Mouse (Mus musculus) kidney, adult 2 months (tissue): ENCODE results near the gene Sp9. TPM values are rescaled to one million over a fixed set of nuclear protein-coding genes. Genes with fewer than 3 reads are reported as not detected.

ENCODE experiments used
- DNase-seq: peaks from one replicate; pipeline ENCODE4 v3.0.0; 2021
- H3K27ac ChIP-seq: fragments of 200-500 bp; 2 replicates; pipeline ENCODE4 v1.5.1; 2012; ENCODE audit warnings: low read depth, low read length, control low read depth, inconsistent platforms; ENCODE audit not compliant: insufficient read depth
- H3K27me3 ChIP-seq: fragments of 200-500 bp; replicated peaks from 2 replicates; pipeline ENCODE4 v1.6.1; 2012; ENCODE audit warnings: mild to moderate bottlenecking, moderate library complexity, low read length, inconsistent platforms; ENCODE audit not compliant: control insufficient read depth, insufficient read depth
- H3K36me3 ChIP-seq: fragments of 200-500 bp; 2 replicates; pipeline ENCODE4 v1.6.1; 2012; ENCODE audit warnings: mild to moderate bottlenecking, moderate library complexity, low read length, inconsistent platforms; ENCODE audit not compliant: control insufficient read depth, insufficient read depth
- H3K4me1 ChIP-seq: fragments of 200-500 bp; 2 replicates; pipeline ENCODE4 v1.6.1; 2011; ENCODE audit warnings: low read length; ENCODE audit not compliant: control insufficient read depth, insufficient read depth
- H3K4me3 ChIP-seq: fragments of 200-500 bp; 2 replicates; pipeline ENCODE4 v1.5.1; 2011; ENCODE audit warnings: mild to moderate bottlenecking, low read depth, low read length, control low read depth; ENCODE audit not compliant: insufficient read depth
- CTCF ChIP-seq: fragments of 200-500 bp; conservative IDR thresholded peaks from 2 replicates; pipeline ENCODE4 v1.5.1; 2011; ENCODE audit warnings: low read depth, mild to moderate bottlenecking, control low read depth, low read length, moderate library complexity, mixed read lengths; ENCODE audit not compliant: insufficient read depth, insufficient read length
- POLR2A ChIP-seq: fragments of 200-500 bp; IDR thresholded peaks from one replicate; pipeline ENCODE4 v1.6.1; 2011; ENCODE audit warnings: low read depth, low read length, control low read depth
- WGBS: fragments of 180-500 bp; shearing (Covaris S2); methylation state at CpG from one replicate; pipeline ENCODE4 v1.1.7; 2018; 5-methylcytosine and 5-hydroxymethylcytosine counted together
- polyA plus RNA-seq: library from polyadenylated mRNA; depleted of rRNA; stranded (reverse); fragments of >200 nt; gene quantifications from 2 replicates; pipeline ENCODE4 v1.2.3, GENCODE M21; 2012

Gene Sp9
- polyA plus RNA-seq, 1 experiment: not detected

DNA sequence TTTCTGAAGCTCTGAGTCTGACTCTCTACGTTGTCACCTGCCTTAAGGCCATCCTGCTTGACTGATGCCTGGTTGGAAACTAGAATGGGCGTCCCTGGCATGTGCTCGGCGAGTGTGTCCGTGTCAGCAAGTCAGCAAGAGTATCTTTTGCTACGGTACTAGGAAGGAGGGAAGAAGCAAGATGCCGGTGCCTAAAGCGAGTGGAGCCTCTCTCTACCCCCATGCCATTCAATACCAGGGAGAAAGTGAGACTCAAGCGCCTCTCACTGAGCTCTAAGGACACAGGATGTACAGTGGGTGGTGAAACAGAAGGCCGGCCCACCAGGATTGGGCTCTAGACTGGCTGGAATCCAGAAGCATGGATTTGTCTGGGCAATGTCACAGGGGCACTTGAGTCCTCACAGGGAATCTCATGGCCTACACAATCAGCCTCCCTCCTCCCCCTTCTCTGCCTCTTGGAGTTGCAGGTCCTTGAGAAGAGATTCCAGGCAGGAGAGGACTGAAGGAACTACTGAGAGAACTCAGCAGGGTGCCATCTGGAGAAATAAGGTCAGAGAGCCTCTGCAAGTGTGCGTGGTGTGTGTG, 7.0 kb upstream of the Sp9 start:
- Histone ChIP-seq H3K36me3 (no peaks in the 10 kb centered on the region), H3K27ac (no peak overlapping the region), H3K27me3 (peaks cover 4% of the 10 kb centered on the region), H3K4me3 (no peak overlapping the region), H3K4me1 (0 out of 2 replicates have a peak, but pooled peaks cover 3% of the 10 kb centered on the region)
- TF ChIP-seq POLR2A (no peak), CTCF (no peak)
- WGBS: 14% methylated on average over 11 of the region's 11 CpGs
- no peak for DNase-seq

DNA sequence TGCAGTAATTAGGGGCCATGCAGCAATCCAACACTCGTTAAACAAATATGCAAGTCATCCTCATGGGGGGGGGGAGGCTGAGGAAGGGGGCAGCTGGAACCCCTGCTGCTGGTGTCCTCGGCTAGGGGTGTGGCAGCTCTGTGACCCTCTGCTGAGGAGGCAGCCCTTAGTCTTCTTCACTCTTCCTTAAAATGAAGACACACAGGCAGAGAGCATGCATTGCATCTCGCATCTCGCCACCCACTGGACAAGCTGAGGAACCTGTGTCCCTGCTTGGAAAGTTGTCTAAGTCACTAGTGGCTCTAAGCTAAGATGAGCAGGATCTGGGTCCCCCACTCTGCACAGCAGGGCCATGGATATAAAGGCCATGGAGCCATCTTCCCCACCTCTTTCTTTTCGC, 5.7 kb upstream of the Sp9 start:
- H3K4me1 ChIP-seq: 0 out of 2 replicates have a peak, but pooled peaks cover 3% of the 10 kb centered on the region

GRCm38 (mm10) chr2:73266623-73267022, 5.1 kb upstream of the Sp9 start:
- H3K4me3 ChIP-seq: no peak overlapping the region
- H3K27me3 ChIP-seq: peaks cover 7% of the 10 kb centered on the region
- DNase-seq: no peak
- no peak overlapping the region for H3K27ac ChIP-seq
- H3K36me3 ChIP-seq: no peaks in the 10 kb centered on the region
- H3K4me1 ChIP-seq: 0 out of 2 replicates have a peak, but pooled peaks cover 3% of the 10 kb centered on the region
- WGBS: 33% methylated on average over 1 of the region's 1 CpGs
- TF ChIP-seq CTCF (no peak), POLR2A (no peak)

More for the DNA sequence above, 5.7 kb upstream of the Sp9 start:
- TF ChIP-seq POLR2A (no peak), CTCF (no peak)
- 4% methylated on average over 5 of the region's 5 CpGs for WGBS
- Histone ChIP-seq H3K4me3 (no peak overlapping the region), H3K27me3 (peaks cover 6% of the 10 kb centered on the region), H3K27ac (no peak overlapping the region), H3K36me3 (no peaks in the 10 kb centered on the region)
- DNase-seq: no peak

GRCm38 (mm10) chr2:73267231-73267630, 4.5 kb upstream of the Sp9 start:
- 17% methylated on average over 3 of the region's 3 CpGs for WGBS
- no peak for TF ChIP-seq CTCF
- no peak for TF ChIP-seq POLR2A
- Histone ChIP-seq H3K27me3 (peaks cover 7% of the 10 kb centered on the region), H3K4me1 (0 out of 2 replicates have a peak, but pooled peaks cover 3% of the 10 kb centered on the region), H3K27ac (no peak overlapping the region), H3K36me3 (no peaks in the 10 kb centered on the region), H3K4me3 (no peak overlapping the region)
- no peak for DNase-seq

GRCm38 (mm10) chr2:73267818-73268217, 3.9 kb upstream of the Sp9 start:
- TF ChIP-seq CTCF (no peak), POLR2A (no peak)
- Histone ChIP-seq H3K27me3 (peaks cover 8% of the 10 kb centered on the region), H3K27ac (no peak overlapping the region), H3K4me1 (0 out of 2 replicates have a peak, but pooled peaks cover 3% of the 10 kb centered on the region), H3K36me3 (no peaks in the 10 kb centered on the region), H3K4me3 (no peak overlapping the region)
- WGBS: 14% methylated on average over 4 of the region's 4 CpGs
- no peak for DNase-seq

- H3K27me3 ChIP-seq: peaks cover 11% of the 10 kb centered on the region
- DNase-seq: no peak
- no peaks in the 10 kb centered on the region for H3K36me3 ChIP-seq
- H3K4me3 ChIP-seq: no peak overlapping the region
- no peak overlapping the region for H3K27ac ChIP-seq
- WGBS: 11% methylated on average over 12 of the region's 12 CpGs
- no peak for TF ChIP-seq POLR2A
- 0 out of 2 replicates have a peak, but pooled peaks cover 5% of the 10 kb centered on the region for H3K4me1 ChIP-seq
These were observed 3.4 kb upstream of the Sp9 start for GRCm38 (mm10) chr2:73268281-73268680.

DNA sequence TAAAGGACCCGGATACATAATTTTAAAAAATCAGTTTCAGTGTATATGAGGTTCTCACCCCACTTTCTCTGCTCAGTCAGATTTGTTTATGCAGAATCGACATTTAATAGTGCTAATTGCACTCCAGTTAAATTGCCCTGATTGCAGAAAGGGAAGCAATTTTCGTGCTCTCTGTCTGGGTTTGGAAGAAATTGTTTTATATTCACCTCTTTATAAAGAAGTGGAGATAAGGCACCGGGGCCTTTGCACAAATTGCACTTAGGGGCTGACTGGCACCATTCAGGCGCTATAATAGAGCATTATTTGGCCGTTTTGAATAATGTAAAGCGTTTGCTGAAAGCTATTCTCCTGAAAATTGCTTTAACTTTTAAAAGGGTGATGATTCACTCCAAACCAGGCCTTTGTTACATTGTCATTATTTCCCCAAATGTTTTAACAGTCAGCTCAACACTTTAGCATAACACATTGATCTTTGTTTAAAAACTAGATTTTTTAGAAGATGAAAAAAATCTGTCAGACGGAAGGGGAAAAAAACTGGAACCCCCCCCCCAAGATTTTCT, 2.8 kb upstream of the Sp9 start:
- DNase-seq: no peak
- WGBS: 15% methylated on average over 8 of the region's 8 CpGs
- TF ChIP-seq POLR2A (no peak), CTCF (no peak)
- Histone ChIP-seq H3K36me3 (no peaks in the 10 kb centered on the region), H3K4me3 (no peak overlapping the region), H3K27me3 (peaks cover 14% of the 10 kb centered on the region), H3K27ac (no peak overlapping the region), H3K4me1 (peaks cover 2% of the 10 kb centered on the region; the same call in 1 of the 2 replicates)

DNA sequence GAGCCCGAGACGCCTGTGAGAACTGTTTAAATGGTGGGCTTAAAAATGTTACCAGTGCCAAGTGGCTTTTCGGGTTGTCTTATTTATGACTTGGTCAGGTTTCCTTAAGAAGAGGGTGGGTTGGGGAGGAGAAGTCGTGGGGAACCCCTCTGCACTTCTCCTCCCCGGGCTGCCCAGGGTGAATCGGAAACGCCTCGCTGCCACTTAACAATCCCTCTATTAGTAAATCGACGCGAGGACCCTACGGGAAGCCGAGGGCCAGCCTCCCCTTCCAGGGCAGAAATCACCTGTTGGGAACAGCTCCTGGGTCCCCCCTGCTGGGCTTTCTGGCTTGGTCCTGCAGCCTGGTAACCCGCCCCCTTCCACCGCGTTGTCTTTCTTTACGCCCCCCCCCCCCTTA, 2.1 kb upstream of the Sp9 start:
- no peak overlapping the region for H3K27ac ChIP-seq

More for the DNA sequence above, 2.1 kb upstream of the Sp9 start:
- peaks cover 19% of the 10 kb centered on the region for H3K27me3 ChIP-seq
- WGBS: 5% methylated on average over 16 of the region's 17 CpGs
- no peaks in the 10 kb centered on the region for H3K36me3 ChIP-seq
- TF ChIP-seq CTCF (no peak), POLR2A (no peak)
- no peak overlapping the region for H3K4me3 ChIP-seq
- peaks cover 2% of the 10 kb centered on the region; the same call in 1 of the 2 replicates for H3K4me1 ChIP-seq
- DNase-seq: no peak
